Mouse (Mus musculus) hindbrain, embryonic 14.5 days (tissue): ENCODE measurements around the gene Gripap1. TPM values are rescaled to one million over a fixed set of nuclear protein-coding genes. Genes with fewer than 3 reads are reported as not detected.

ENCODE experiments used
- ATAC-seq: fragments of 200-750 bp; cut with Nextera tagmentation; 2 replicates; pipeline ENCODE4 v1.8.0; 2017; ENCODE audit warnings: moderate number of reproducible peaks, mild to moderate bottlenecking, moderate TSS enrichment, moderate library complexity; ENCODE audit not compliant: low FRiP score
- DNase-seq: peaks from one replicate; pipeline ENCODE4 v3.0.0-alpha.2; 2015; ENCODE audit warnings: low spot score
- H3K27ac ChIP-seq: fragments of 300-500 bp; sonication (generic); 2 replicates; pipeline ENCODE4 v1.5.1; 2014; ENCODE audit warnings: mild to moderate bottlenecking, moderate library complexity
- H3K27me3 ChIP-seq: fragments of 300-500 bp; sonication (generic); 2 replicates; pipeline ENCODE4 v1.6.1; 2014; ENCODE audit warnings: mild to moderate bottlenecking, low read length, mixed read lengths; ENCODE audit not compliant: control insufficient read depth, insufficient read depth
- H3K36me3 ChIP-seq: fragments of 300-500 bp; sonication (generic); replicated peaks from 2 replicates; pipeline ENCODE4 v1.6.1; 2014; ENCODE audit not compliant: control insufficient read depth, insufficient read depth
- H3K4me1 ChIP-seq: fragments of 300-500 bp; sonication (generic); replicated peaks from 2 replicates; pipeline ENCODE4 v1.6.1; 2014; ENCODE audit warnings: antibody characterized with exemption, low read length, mixed read lengths; ENCODE audit not compliant: control insufficient read depth, insufficient read depth
- H3K4me2 ChIP-seq: fragments of 300-500 bp; sonication (generic); replicated peaks from 2 replicates; pipeline ENCODE4 v1.6.1; 2014; ENCODE audit warnings: mild to moderate bottlenecking, moderate library complexity
- H3K4me3 ChIP-seq: fragments of 300-500 bp; sonication (generic); replicated peaks from 2 replicates; pipeline ENCODE4 v1.5.1; 2014; ENCODE audit warnings: mild to moderate bottlenecking, low read length
- H3K9ac ChIP-seq: fragments of 300-500 bp; sonication (generic); 2 replicates; pipeline ENCODE4 v1.6.1; 2014
- H3K9me3 ChIP-seq: fragments of 300-500 bp; sonication (generic); 2 replicates; pipeline ENCODE4 v1.6.1; 2016; ENCODE audit warnings: low read length; ENCODE audit not compliant: control insufficient read depth
- WGBS: fragments of 180-500 bp; shearing (Covaris S2); extraction: QIAGEN DNeasy Blood & Tissue Kit; methylation state at CpG from one replicate; pipeline ENCODE4 v1.1.7; 2014; 5-methylcytosine and 5-hydroxymethylcytosine counted together
- polyA plus RNA-seq: library from polyadenylated mRNA; unstranded; fragments of >200 nt; fragmentation: Nextera tagmentation; extraction: Ambion mirVana; gene quantifications from 2 replicates; pipeline ENCODE4 v1.2.1, GENCODE M21; 2014

The Gripap1 gene
- polyA plus RNA-seq, 1 experiment from 2014 or later, result 56.8 TPM

DNA sequence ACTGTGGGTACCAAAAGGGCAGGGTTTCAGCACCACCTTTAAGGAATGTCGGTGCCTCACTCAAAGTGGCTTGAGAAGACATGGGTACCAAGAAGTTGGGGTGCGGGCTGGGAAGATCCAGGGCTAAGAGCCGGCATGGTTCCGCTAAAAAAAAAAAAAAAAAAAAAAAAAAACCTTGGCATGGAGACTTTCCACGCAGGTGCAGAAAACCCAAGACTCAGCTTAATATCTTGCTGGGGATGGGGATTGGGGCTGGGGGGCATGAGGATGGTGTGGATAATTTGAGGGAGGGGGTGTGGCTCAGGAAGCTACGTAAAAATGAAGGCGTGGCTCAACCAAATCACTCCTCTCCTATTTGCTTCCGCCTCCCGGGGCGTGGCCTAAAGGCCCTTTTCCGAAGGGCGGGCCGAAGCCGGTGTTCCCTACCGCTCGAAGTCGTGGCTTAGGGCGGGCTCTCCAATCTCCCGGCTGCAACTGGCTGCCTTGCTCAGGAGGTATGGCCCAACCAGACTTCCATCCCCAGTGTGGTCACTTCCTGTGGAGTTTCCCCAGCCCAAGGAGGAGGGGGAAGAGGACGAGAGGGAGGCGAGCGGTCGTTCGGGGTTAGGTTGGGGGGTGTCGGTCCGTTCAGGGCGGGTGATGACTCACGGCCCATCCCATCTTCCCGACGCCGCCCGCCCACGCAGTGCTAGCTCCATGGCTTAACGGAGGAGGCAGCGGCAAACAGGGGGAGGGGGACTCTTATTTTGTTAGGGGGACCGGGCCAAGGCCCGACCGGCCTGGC is 27.2 kb upstream of the Gripap1 start, which contains the start of gene Tfe3:
Gene Tfe3 (plus strand): TSS at position 424 of the 784 bp plus-strand sequence.
- Histone ChIP-seq H3K9me3 (no peaks in the 10 kb centered on the region), H3K4me1 (peaks cover 6% of the 10 kb centered on the region; the same call in 1 of the 2 replicates), H3K4me3 (peak within 1 kb of the TSS; percentile 60), H3K27me3 (no peaks in the 10 kb centered on the region), H3K36me3 (peaks cover 8% of the 10 kb centered on the region; the same call in 1 of the 2 replicates), H3K9ac (peak within 1 kb of the TSS; percentile 65), H3K27ac (peak within 1 kb of the TSS; percentile 57; the same call in 1 of the 2 replicates), H3K4me2 (peak within 1 kb of the TSS; percentile 67)
- WGBS, result 9% methylated on average over 33 of the region's 38 CpGs
- ATAC-seq, result peak; percentile 95
- DNase-seq, result peak; percentile 84

DNA sequence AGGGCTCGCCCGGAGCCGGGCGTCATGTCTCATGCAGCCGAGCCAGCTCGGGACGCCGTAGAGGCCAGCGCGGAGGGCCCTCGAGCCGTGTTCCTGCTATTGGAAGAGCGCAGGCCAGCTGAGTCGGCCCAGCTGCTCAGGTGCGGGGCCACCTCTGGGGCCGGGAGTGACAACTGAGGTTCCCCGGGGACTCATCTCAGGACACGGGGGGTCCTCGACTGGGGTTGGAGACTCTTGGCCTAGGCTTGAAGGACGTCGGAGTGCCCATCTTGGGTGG is 26.7 kb upstream of the Gripap1 start:
- Histone ChIP-seq H3K9ac (peak overlapping the region; percentile 65), H3K4me2 (peak overlapping the region; percentile 67), H3K27me3 (no peaks in the 10 kb centered on the region), H3K4me3 (peak overlapping the region; percentile 60), H3K4me1 (peaks cover 6% of the 10 kb centered on the region; the same call in 1 of the 2 replicates), H3K36me3 (peaks cover 13% of the 10 kb centered on the region; the same call in 1 of the 2 replicates), H3K9me3 (no peaks in the 10 kb centered on the region), H3K27ac (peak overlapping the region; percentile 57; the same call in 1 of the 2 replicates)
- DNase-seq (no peak), ATAC-seq (0 out of 2 replicates have a peak, but pooled peaks have one; percentile 4)
- WGBS, result 20% methylated on average over 21 of the region's 21 CpGs

DNA sequence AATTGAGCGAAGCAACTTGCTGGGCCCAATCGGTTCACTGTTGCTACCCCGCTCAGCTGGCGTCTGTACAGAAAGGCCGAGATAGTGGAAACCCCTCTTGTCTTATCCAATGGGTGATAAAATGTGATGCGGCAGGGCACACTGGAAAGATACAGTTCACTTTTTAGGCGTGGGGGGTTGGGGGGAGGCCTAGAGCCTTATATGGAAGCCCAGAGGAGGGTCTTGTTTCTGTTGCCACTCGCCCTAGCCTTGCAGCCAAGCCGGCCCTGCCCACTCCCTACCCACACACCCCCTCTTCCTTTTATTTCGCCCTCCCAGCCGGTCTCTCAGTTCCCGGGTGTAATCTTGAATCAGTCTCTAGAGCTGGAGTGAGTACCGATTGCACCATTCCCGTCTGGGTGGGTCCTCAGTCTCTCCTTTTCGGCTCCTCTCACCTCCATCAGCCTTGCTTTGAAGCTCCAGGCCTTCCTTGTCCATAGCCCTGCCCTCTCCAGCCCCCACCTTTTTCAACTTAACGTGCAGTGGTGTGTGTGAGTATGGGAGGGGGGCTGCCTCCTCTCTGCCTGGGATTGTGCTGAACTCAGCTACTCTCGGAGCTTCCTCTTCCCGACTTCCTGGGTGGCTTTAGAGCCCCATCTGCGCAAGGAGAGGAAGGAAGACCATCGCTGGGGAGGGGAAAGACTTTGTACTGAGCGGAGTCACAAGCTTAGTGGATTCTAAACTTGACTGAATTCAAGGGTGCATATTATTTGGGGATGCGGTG is 25.8 kb upstream of the Gripap1 start:
- no peak for ATAC-seq
- 11% methylated on average over 21 of the region's 22 CpGs for WGBS
- Histone ChIP-seq H3K4me3 (peak overlapping the region; percentile 60), H3K4me2 (peak overlapping the region; percentile 67), H3K27ac (no peak overlapping the region), H3K4me1 (peaks cover 6% of the 10 kb centered on the region; the same call in 1 of the 2 replicates), H3K9me3 (no peaks in the 10 kb centered on the region), H3K27me3 (no peaks in the 10 kb centered on the region), H3K36me3 (peaks cover 22% of the 10 kb centered on the region; the same call in 1 of the 2 replicates), H3K9ac (peak overlapping the region; percentile 65)
- no peak for DNase-seq

DNA sequence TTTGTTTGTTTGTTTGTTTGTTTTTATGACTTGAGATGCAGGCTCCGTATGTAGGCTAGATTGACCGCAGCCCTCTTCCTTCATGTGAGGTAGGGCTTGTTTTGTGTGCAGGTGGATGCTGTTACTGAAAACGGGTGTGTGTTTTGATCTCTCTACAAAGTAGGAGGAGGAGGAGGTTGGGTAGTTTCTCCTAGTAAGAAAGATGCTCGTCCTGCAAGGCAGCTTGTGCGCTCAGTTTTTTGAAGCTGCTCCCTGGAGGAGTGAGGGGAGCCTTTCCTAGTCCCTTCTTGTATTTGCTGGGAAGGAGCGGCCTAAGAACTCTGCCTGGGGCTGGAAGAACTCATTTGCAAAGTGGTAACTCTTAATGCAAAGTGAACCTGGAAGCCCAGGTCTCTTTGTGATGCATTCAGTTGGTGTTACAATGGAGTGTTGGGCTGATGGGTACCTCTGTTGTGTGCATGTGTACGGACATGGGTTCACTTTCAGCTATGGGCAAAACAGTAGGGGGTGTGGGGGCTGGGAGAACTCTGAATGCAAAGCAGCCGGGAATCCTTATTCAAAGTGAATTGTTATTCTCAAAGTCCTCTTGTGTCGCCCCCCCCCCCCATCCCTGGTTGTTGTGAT is 24.8 kb upstream of the Gripap1 start:
- Histone ChIP-seq H3K4me1 (peaks cover 6% of the 10 kb centered on the region; the same call in 1 of the 2 replicates), H3K27me3 (no peaks in the 10 kb centered on the region), H3K4me2 (peak overlapping the region; percentile 67), H3K9ac (0 out of 2 replicates have a peak overlapping the region, but pooled peaks have one; percentile 65), H3K4me3 (peak overlapping the region; percentile 60), H3K27ac (no peak overlapping the region), H3K36me3 (peaks cover 29% of the 10 kb centered on the region; the same call in 1 of the 2 replicates), H3K9me3 (no peaks in the 10 kb centered on the region)
- no peak for ATAC-seq
- WGBS, result 18% methylated on average over 9 of the region's 9 CpGs
- DNase-seq, result no peak

DNA sequence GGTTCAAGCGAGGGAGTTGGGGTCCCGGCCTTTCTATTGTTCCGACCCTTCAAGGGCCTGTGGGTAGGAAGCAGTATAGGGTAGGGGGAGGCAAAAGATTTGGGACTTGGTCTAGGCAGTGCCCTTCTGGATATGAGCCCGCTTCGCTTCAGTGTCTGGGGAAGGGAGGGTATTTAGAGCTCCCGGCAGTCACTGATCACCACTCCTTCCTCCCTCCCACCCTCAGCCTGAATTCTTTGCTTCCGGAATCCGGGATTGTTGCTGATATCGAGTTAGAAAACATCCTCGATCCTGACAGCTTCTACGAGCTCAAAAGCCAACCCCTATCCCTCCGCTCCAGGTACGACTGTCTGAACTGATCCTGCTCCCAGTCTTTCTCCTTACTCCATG is 24.3 kb upstream of the Gripap1 start:
- H3K36me3 ChIP-seq, result peaks cover 33% of the 10 kb centered on the region
- no peak for ATAC-seq
- no peak for DNase-seq
- H3K27me3 ChIP-seq, result no peaks in the 10 kb centered on the region
- 21% methylated on average over 13 of the region's 13 CpGs for WGBS
- H3K4me1 ChIP-seq, result peaks cover 6% of the 10 kb centered on the region; the same call in 1 of the 2 replicates
- peak overlapping the region; percentile 38; the same call in 1 of the 2 replicates for H3K27ac ChIP-seq
- H3K4me2 ChIP-seq, result peak overlapping the region; percentile 67
- H3K9ac ChIP-seq, result peak overlapping the region; percentile 65; the same call in 1 of the 2 replicates
- H3K9me3 ChIP-seq, result no peaks in the 10 kb centered on the region
- H3K4me3 ChIP-seq, result peak overlapping the region; percentile 60

DNA sequence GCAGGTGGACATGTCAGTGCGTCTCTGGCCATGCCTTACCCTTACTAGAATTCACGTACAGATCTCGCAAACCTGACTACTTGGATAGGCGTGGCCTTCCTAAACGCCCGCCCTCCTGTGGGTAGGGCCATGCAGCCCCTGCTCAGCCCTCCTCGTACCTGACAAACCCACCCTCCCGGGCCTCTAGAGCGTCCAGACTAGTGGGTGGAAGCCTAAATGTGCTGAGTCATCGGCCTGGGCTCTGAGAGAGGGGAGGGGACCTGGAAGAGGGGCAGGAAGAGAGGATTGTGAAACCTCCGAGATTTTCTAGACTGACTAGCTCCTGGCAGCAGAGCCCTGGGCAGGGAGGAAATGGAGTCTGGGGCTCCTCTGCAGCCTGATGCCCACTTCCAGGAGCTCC is 23.8 kb upstream of the Gripap1 start:
- no peak for ATAC-seq
- Histone ChIP-seq H3K9me3 (no peaks in the 10 kb centered on the region), H3K36me3 (peaks cover 36% of the 10 kb centered on the region), H3K27ac (peak overlapping the region; percentile 38; the same call in 1 of the 2 replicates), H3K4me1 (peaks cover 6% of the 10 kb centered on the region; the same call in 1 of the 2 replicates), H3K4me3 (peak overlapping the region; percentile 60), H3K27me3 (no peaks in the 10 kb centered on the region), H3K9ac (peak overlapping the region; percentile 65; the same call in 1 of the 2 replicates), H3K4me2 (peak overlapping the region; percentile 67)
- no peak for DNase-seq
- 20% methylated on average over 11 of the region's 11 CpGs for WGBS

DNA sequence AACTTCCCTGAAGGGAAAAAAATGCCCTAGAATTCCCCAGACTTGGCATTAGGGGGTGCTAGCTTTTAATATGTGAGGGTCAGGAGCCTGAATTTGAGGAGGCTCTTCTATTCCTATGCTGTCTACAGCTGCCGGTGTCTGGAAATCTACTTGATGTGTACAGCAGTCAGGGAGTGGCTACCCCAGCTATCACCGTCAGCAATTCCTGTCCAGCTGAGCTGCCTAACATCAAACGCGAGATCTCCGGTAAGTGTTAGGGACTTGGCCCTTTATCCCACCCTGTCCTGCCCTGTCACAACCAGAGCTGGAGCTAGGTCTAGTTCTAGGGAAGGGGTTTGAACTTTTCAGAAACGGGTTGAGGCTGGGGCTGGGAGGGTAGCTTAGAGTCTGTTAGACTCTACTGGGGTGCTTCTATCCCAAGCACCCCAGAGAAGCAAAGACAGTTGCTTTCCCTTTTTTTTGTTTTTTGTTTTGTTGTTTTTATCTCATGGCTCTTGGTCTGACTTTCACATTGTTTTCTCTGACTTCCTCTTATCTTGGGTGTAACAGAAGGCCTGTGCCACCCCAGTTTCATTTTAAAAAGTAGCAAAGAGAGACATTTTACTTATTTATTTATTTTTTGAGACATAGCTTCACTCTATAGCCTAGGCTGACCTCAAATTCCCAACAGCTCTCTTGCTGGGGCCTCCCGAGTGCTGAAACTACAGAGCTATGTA is 20.1 kb upstream of the Gripap1 start:
- H3K27ac ChIP-seq, result no peak overlapping the region
- no peak overlapping the region for H3K9ac ChIP-seq
- DNase-seq (no peak), ATAC-seq (no peak)
- peaks cover 50% of the 10 kb centered on the region for H3K36me3 ChIP-seq
- H3K4me3 ChIP-seq, result no peak overlapping the region
- H3K4me1 ChIP-seq, result peaks cover under 1% of the 10 kb centered on the region; the same call in 1 of the 2 replicates
- WGBS, result 92% methylated on average over 7 of the region's 7 CpGs
- H3K9me3 ChIP-seq, result no peaks in the 10 kb centered on the region
- H3K4me2 ChIP-seq, result no peak overlapping the region
- H3K27me3 ChIP-seq, result no peaks in the 10 kb centered on the region

DNA sequence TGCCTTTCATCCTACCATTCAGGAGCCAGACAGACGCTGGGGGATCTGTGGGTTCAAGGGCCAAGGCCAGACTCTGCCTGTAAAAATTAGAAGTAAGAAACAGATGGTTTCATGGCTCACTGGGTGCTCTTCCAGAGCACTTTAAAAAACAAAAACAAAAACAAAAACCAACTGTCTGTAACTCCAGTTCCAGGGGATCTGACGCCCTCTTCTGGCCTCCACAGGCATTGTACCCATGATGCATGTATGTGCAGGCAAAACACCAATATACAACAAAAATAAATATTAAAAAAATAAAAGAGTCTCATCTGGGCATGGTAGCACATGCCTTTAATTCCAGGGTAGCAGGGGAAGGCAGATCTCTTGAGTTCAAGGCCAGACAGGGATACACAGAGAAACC is 16.8 kb upstream of the Gripap1 start:
- WGBS, result 47% methylated on average over 2 of the region's 2 CpGs
- DNase-seq (no peak), ATAC-seq (no peak)
- Histone ChIP-seq H3K27ac (no peak overlapping the region), H3K4me1 (no peaks in the 10 kb centered on the region), H3K27me3 (no peaks in the 10 kb centered on the region), H3K9me3 (no peaks in the 10 kb centered on the region), H3K4me3 (no peak overlapping the region), H3K36me3 (peaks cover 38% of the 10 kb centered on the region), H3K9ac (no peak overlapping the region), H3K4me2 (no peak overlapping the region)
